In genomic region chr11:85832231-85832924, GRCm38 (mm10) we compare ENCODE assay signal across 8 mouse cellular contexts. TPM values are rescaled to one million over a fixed set of nuclear protein-coding genes. Genes with fewer than 3 reads are reported as not detected.
DNase-seq lines count a peak whose midpoint lies in the region; ATAC-seq lines count a peak whose summit lies in the region.
"Had no signal": no experiment of that assay in that cellular context is flagged by ENCODE, and none has a peak within 500 bp of the region (broad histone marks: within the 10 kb centered on the region; RNA-seq: fewer than 3 reads in every experiment).

Tbx2 (plus strand) TSS chr11:85832551.

- no peaks in the 10 kb centered on the region for H3K9me3 ChIP-seq in forebrain, embryonic 11.5 days (ENCODE audit: control insufficient read depth, low read length)
- H3K9me3 ChIP-seq in midbrain, embryonic 13.5 days = no peaks in the 10 kb centered on the region

- H3K4me3 ChIP-seq in forebrain, embryonic 11.5 days (ENCODE audit: low read depth, low read length) = peak within 1 kb of the TSS; percentile 42
- peak within 1 kb of the TSS; percentile 41 for H3K4me3 ChIP-seq in midbrain, embryonic 13.5 days (replicated peaks)
- H3K4me3 ChIP-seq: erythroblast, embryonic 14.5 days had no signal

- peak within 1 kb of the TSS; percentile 68 for H3K4me2 ChIP-seq in forebrain, embryonic 11.5 days (ENCODE audit: low read depth, low read length, severe bottlenecking)
- H3K4me2 ChIP-seq in midbrain, embryonic 13.5 days (replicated peaks) = peak within 1 kb of the TSS; percentile 65

- H3K36me3 ChIP-seq in forebrain, embryonic 11.5 days (ENCODE audit: control insufficient read depth, insufficient read depth, low read length) = no peaks in the 10 kb centered on the region
- no peaks in the 10 kb centered on the region for H3K36me3 ChIP-seq in midbrain, embryonic 13.5 days

- ATAC-seq in forebrain, embryonic 11.5 days (replicated peaks; ENCODE audit: low FRiP score) = peak; percentile 53; the same call in 1 of the 2 replicates
- 0 out of 2 replicates have a peak, but pooled peaks have one; percentile 18 for ATAC-seq in midbrain, embryonic 13.5 days

- peak within 1 kb of the TSS; percentile 35 for H3K9ac ChIP-seq in forebrain, embryonic 11.5 days (ENCODE audit: low read length)
- H3K9ac ChIP-seq in midbrain, embryonic 13.5 days (replicated peaks) = peak within 1 kb of the TSS; percentile 52

- peaks cover 96% of the 10 kb centered on the region for H3K27me3 ChIP-seq in forebrain, embryonic 11.5 days (ENCODE audit: control insufficient read depth, insufficient read depth, low read length)
- H3K27me3 ChIP-seq in midbrain, embryonic 13.5 days = peaks cover 98% of the 10 kb centered on the region

- H3K27ac ChIP-seq in forebrain, embryonic 11.5 days (ENCODE audit: low read depth, low read length) = no peak within 1 kb of the TSS
- H3K27ac ChIP-seq in midbrain, embryonic 13.5 days = no peak within 1 kb of the TSS

- under 1% methylated on average over 50 of the region's 52 CpGs for WGBS in forebrain, embryonic 11.5 days
- WGBS in midbrain, embryonic 13.5 days = under 1% methylated on average over 46 of the region's 52 CpGs

- peaks cover 21% of the 10 kb centered on the region for H3K4me1 ChIP-seq in forebrain, embryonic 11.5 days (replicated peaks; ENCODE audit: control insufficient read depth, insufficient read depth, low read length)
- H3K4me1 ChIP-seq in midbrain, embryonic 13.5 days (replicated peaks) = peaks cover 37% of the 10 kb centered on the region

- intact Hi-C loops in heart, postnatal 10 days (cut with DNase I) = loop anchor here (2.0 kb wide), 1 partner anchor 314 kb away; no protein-coding TSS in a partner anchor

- DNase-seq in adrenal gland, postnatal 10 days = peak; percentile 85
- peak; percentile 81 for DNase-seq in forebrain, embryonic 11.5 days (ENCODE audit: low spot score)
- DNase-seq in heart, postnatal 10 days = peak; percentile 85 to 87
- peak; percentile 91 to 95 for DNase-seq in kidney, postnatal 4 days
- peak; percentile 91 to 92 for DNase-seq in urinary bladder, postnatal 36 days (ENCODE audit: low spot score in 2 of 2)
- no peak for DNase-seq in layer of hippocampus, postnatal 25 days (ENCODE audit: extremely low spot score in 1 of 2, low spot score in 1 of 2)

RNA-seq across cellular contexts. Expression of gene Tbx2, which starts in this region (rescaled TPM):
- total RNA-seq in adrenal gland, postnatal 10 days (2021) = 10 to 100 TPM; 27.5 to 31.5 TPM
- 1.5 and 2.0 TPM in 2 replicates for polyA plus RNA-seq in forebrain, embryonic 11.5 days (2014; fragmentation: Nextera tagmentation; extraction: Ambion mirVana)
- total RNA-seq in heart, postnatal 10 days (2021) = 10 to 100 TPM; 17.3 to 18.4 TPM
- polyA plus RNA-seq in midbrain, embryonic 13.5 days (2015; fragmentation: Nextera tagmentation; extraction: Ambion mirVana) = 0.44 and 0.57 TPM in 2 replicates
- total RNA-seq in layer of hippocampus, postnatal 25 days (2021) = 1 to 10 TPM; 1.7 to 3.0 TPM

Comparison
In these comparisons a context has a peak if more than half of its experiments do, and no peak if none do; other contexts are left out.
1. RNA of gene Tbx2 (total RNA-seq): 27.5 to 31.5 TPM in adrenal gland, postnatal 10 days and 17.3 to 18.4 TPM in heart, postnatal 10 days; 1.7 to 3.0 TPM in layer of hippocampus, postnatal 25 days; every median in the first group is over 4 times any median in the second.
2. Peak in ATAC-seq, H3K4me3 ChIP-seq, H3K9ac ChIP-seq and H3K4me2 ChIP-seq in midbrain, embryonic 13.5 days; RNA of the gene not detected or under 1 TPM.
3. DNase-seq: peak in adrenal gland, postnatal 10 days (single experiment), forebrain, embryonic 11.5 days (single experiment), heart, postnatal 10 days (2 of 2), kidney, postnatal 4 days (2 of 2) and urinary bladder, postnatal 36 days (2 of 2); none in layer of hippocampus, postnatal 25 days (0 of 2).